Mouse (Mus musculus): ENCODE data around the gene Samsn1. TPM values are rescaled to one million over a fixed set of nuclear protein-coding genes. Genes with fewer than 3 reads are reported as not detected.

The Samsn1 gene
- total and polyA plus RNA-seq, 3 experiments, result 0.62 to 0.76 (median 0.68) TPM

DNA sequence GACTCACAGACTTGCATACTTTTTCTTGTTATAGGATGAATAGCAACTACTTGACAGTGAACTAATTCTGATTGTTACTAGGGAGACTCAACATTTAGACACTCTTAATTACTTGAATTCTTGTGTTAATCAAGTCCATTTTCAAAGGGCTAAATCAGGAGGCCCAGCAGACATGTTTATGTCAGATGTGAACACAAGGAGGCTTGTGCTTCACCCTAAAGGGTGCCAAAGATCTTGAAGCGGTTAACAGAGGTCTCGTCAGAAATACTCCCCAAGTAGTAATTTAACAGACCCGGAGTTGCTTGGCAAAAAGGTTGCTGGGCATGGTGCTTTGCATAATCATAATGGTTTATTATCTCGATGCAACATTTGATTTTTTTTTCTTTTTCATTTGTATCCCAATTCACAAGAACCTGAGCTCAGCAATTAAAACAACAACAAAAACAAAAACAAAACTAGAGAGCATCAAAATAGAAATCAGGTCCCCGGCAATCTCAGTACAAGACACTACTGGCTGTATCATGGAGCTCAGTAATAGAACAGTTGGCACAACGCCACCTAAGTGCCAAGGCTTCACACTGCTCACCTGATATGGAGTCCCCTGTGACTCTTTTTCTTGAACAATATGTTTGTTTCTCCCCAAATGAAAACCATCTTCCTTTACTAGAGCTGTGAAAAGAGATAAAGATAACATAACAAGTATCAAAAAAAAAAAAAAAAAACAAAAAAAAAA is 51.6 kb downstream of the Samsn1 start:
- H3K27me3 ChIP-seq (ENCODE audit: control insufficient read depth, insufficient read depth, low read length), result no peaks in the 10 kb centered on the region
- no peak overlapping the region for H3K27ac ChIP-seq
- H3K79me2 ChIP-seq (replicated peaks; ENCODE audit: control insufficient read depth, insufficient read depth, low read length), result no peaks in the 10 kb centered on the region
- no peak for TF ChIP-seq POLR2A (IDR thresholded peaks at IDR 0.05; ENCODE audit: insufficient read depth, low read depth, low read length)
- no peak for TF ChIP-seq EP300 (IDR thresholded peaks at IDR 0.05; ENCODE audit: insufficient read depth, low read depth, low read length)
- TF ChIP-seq CTCF (IDR thresholded peaks at IDR 0.05), result no peak
- 74% methylated on average over 6 of the region's 6 CpGs for WGBS
- H3K9ac ChIP-seq (ENCODE audit: low read depth, low read length), result no peak overlapping the region
- H3K36me3 ChIP-seq (ENCODE audit: control insufficient read depth, insufficient read depth, low read length), result no peaks in the 10 kb centered on the region
- H3K4me3 ChIP-seq, result no peak overlapping the region
- no peak for DNase-seq
- H3K4me1 ChIP-seq (ENCODE audit: control insufficient read depth, insufficient read depth, low read length), result no peaks in the 10 kb centered on the region
- intact Hi-C loops (cut with DNase I), result no loop called here

DNA sequence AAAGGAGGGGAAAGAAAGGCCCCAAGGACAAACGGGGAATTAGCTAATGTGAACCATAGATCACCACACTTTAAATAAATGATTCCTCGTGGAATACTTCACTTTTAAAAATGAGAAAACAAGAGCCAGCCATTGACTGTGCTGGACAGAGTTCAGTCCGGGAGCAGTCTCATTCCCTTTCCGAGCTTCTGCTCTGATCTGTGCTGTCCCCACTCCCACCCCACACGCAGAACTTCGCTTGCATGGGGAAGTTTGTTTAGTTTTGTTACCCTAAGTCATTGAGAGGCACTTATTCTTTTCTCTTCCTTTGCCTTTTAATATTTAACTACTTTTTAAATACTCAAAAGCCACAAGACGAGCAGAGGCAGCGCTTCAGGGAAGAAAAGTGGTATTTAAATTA is 60.1 kb downstream of the Samsn1 start:
- 70% methylated on average over 8 of the region's 8 CpGs for WGBS

DNA sequence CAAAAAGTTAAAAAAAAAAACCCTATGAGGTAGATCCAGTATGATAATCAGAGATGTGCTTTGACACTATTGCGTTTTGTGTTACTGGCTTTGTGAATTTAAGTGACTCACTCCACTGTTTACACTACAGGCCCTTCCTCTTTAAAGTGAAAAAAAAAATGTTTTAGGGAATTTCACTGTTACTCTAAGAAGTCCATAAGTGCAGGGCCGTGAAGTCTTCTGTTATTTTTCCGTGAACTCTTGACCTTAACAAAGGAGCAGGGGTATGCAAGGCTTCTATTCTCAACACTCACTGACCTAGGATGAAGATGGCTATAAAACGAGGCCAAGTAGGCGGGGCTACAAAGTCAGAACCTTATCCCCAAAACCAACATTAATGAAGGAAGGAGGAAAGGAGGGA is 60.6 kb downstream of the Samsn1 start:
- no peaks in the 10 kb centered on the region for H3K79me2 ChIP-seq (replicated peaks; ENCODE audit: control insufficient read depth, insufficient read depth, low read length)
- H3K36me3 ChIP-seq (ENCODE audit: control insufficient read depth, insufficient read depth, low read length), result no peaks in the 10 kb centered on the region
- DNase-seq, result no peak
- H3K27ac ChIP-seq, result no peak overlapping the region
- intact Hi-C loops (cut with DNase I), result no loop called here
- no peaks in the 10 kb centered on the region for H3K4me1 ChIP-seq (ENCODE audit: control insufficient read depth, insufficient read depth, low read length)
- H3K4me3 ChIP-seq, result no peak overlapping the region
- TF ChIP-seq CTCF (IDR thresholded peaks at IDR 0.05), result no peak
- TF ChIP-seq EP300 (IDR thresholded peaks at IDR 0.05; ENCODE audit: insufficient read depth, low read depth, low read length), result no peak
- no peak for TF ChIP-seq POLR2A (IDR thresholded peaks at IDR 0.05; ENCODE audit: insufficient read depth, low read depth, low read length)
- no peaks in the 10 kb centered on the region for H3K27me3 ChIP-seq (ENCODE audit: control insufficient read depth, insufficient read depth, low read length)
- WGBS, result 45% methylated on average over 5 of the region's 5 CpGs
- no peak overlapping the region for H3K9ac ChIP-seq (ENCODE audit: low read depth, low read length)

More for the DNA sequence above, 60.1 kb downstream of the Samsn1 start:
- H3K4me3 ChIP-seq, result no peak overlapping the region
- H3K27ac ChIP-seq, result no peak overlapping the region
- intact Hi-C loops (cut with DNase I), result no loop called here
- H3K27me3 ChIP-seq (ENCODE audit: control insufficient read depth, insufficient read depth, low read length), result no peaks in the 10 kb centered on the region
- no peaks in the 10 kb centered on the region for H3K79me2 ChIP-seq (replicated peaks; ENCODE audit: control insufficient read depth, insufficient read depth, low read length)
- H3K4me1 ChIP-seq (ENCODE audit: control insufficient read depth, insufficient read depth, low read length), result no peaks in the 10 kb centered on the region
- H3K36me3 ChIP-seq (ENCODE audit: control insufficient read depth, insufficient read depth, low read length), result no peaks in the 10 kb centered on the region
- TF ChIP-seq EP300 (IDR thresholded peaks at IDR 0.05; ENCODE audit: insufficient read depth, low read depth, low read length), result no peak
- no peak for TF ChIP-seq POLR2A (IDR thresholded peaks at IDR 0.05; ENCODE audit: insufficient read depth, low read depth, low read length)
- TF ChIP-seq CTCF (IDR thresholded peaks at IDR 0.05), result no peak
- H3K9ac ChIP-seq (ENCODE audit: low read depth, low read length), result no peak overlapping the region
- no peak for DNase-seq

DNA sequence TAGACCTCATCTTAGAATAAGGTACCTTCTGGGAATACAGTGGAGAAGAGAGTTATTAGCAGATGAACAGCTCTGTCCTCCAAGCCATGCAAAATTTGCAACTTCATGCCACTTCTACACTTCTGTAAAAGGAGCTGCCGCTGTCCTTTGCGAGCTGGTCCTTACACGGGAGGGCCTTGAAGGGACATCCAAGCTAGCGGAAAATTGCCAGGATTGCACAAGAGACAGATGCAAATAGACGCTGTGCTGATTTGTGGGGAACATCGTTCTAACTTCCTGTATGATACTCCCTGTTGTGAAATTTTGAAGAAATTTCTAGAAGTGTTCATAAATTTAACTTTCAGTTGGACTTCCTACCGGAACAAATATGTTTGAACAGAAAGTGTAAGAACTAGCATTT is 61.0 kb downstream of the Samsn1 start:
- TF ChIP-seq POLR2A (IDR thresholded peaks at IDR 0.05; ENCODE audit: insufficient read depth, low read depth, low read length), result no peak
- TF ChIP-seq EP300 (IDR thresholded peaks at IDR 0.05; ENCODE audit: insufficient read depth, low read depth, low read length), result no peak
- no peak for TF ChIP-seq CTCF (IDR thresholded peaks at IDR 0.05)
- Histone ChIP-seq H3K27me3 (ENCODE audit: control insufficient read depth, insufficient read depth, low read length) (no peaks in the 10 kb centered on the region), H3K4me1 (ENCODE audit: control insufficient read depth, insufficient read depth, low read length) (no peaks in the 10 kb centered on the region), H3K27ac (no peak overlapping the region), H3K4me3 (no peak overlapping the region), H3K36me3 (ENCODE audit: control insufficient read depth, insufficient read depth, low read length) (no peaks in the 10 kb centered on the region), H3K9ac (ENCODE audit: low read depth, low read length) (no peak overlapping the region), H3K79me2 (replicated peaks; ENCODE audit: control insufficient read depth, insufficient read depth, low read length) (no peaks in the 10 kb centered on the region)
- peak; percentile 19 to 53 for DNase-seq
- intact Hi-C loops (cut with DNase I), result no loop called here
- 85% methylated on average over 7 of the region's 7 CpGs for WGBS

DNA sequence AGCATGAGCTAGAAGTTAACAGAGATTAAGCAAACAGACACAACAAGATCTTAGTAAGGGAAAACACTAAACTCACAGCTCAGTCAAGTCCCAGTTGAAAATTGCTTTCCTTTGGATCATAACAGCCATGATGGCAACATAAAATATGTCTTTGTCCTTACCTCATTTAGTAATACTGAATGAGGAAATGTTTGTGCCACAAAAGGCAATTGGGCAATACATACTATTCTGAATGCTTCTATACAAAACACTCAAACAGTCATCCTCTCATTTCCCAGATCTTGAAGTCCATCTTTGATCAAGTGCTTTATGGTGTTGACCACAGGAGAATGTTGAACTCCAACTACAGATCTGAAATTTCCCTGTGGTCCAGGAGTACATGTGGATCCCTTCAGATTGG is 88.7 kb downstream of the Samsn1 start:
- no peak for DNase-seq
- Histone ChIP-seq H3K27ac (no peak overlapping the region), H3K4me1 (ENCODE audit: control insufficient read depth, insufficient read depth, low read length) (no peaks in the 10 kb centered on the region; the same call in 1 of the 2 replicates), H3K27me3 (ENCODE audit: control insufficient read depth, insufficient read depth, low read length) (no peaks in the 10 kb centered on the region), H3K36me3 (ENCODE audit: control insufficient read depth, insufficient read depth, low read length) (no peaks in the 10 kb centered on the region), H3K79me2 (replicated peaks; ENCODE audit: control insufficient read depth, insufficient read depth, low read length) (no peaks in the 10 kb centered on the region), H3K9ac (ENCODE audit: low read depth, low read length) (no peak overlapping the region), H3K4me3 (no peak overlapping the region)
- TF ChIP-seq CTCF (IDR thresholded peaks at IDR 0.05), result no peak
- no peak for TF ChIP-seq POLR2A (IDR thresholded peaks at IDR 0.05; ENCODE audit: insufficient read depth, low read depth, low read length)
- no peak for TF ChIP-seq EP300 (IDR thresholded peaks at IDR 0.05; ENCODE audit: insufficient read depth, low read depth, low read length)
- intact Hi-C loops (cut with DNase I), result no loop called here

DNA sequence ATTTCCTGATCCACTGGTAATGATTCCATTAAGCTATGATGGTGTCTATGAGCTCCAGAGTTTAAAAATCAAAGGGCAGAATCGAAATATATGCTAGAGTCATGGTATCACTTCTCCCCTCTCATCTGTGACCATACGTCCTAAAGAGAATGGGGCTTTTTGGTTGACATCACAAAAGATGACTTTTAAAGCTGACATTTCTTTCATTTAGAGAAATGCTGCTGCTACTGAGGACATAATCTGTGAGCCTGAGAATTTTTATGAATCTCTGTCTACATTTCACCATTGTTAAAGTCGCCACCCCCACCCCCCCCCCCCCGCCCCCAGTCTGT is 91.9 kb downstream of the Samsn1 start:
- no peaks in the 10 kb centered on the region for H3K27me3 ChIP-seq (ENCODE audit: control insufficient read depth, insufficient read depth, low read length)
- no peaks in the 10 kb centered on the region for H3K36me3 ChIP-seq (ENCODE audit: control insufficient read depth, insufficient read depth, low read length)
- H3K79me2 ChIP-seq (replicated peaks; ENCODE audit: control insufficient read depth, insufficient read depth, low read length), result no peaks in the 10 kb centered on the region
- intact Hi-C loops (cut with DNase I), result no loop called here
- TF ChIP-seq EP300 (IDR thresholded peaks at IDR 0.05; ENCODE audit: insufficient read depth, low read depth, low read length) (no peak), CTCF (IDR thresholded peaks at IDR 0.05) (no peak), POLR2A (IDR thresholded peaks at IDR 0.05; ENCODE audit: insufficient read depth, low read depth, low read length) (no peak)
- 75% methylated on average over 4 of the region's 4 CpGs for WGBS
- DNase-seq, result no peak
- H3K27ac ChIP-seq, result no peak overlapping the region
- no peak overlapping the region for H3K9ac ChIP-seq (ENCODE audit: low read depth, low read length)
- no peaks in the 10 kb centered on the region; the same call in 1 of the 2 replicates for H3K4me1 ChIP-seq (ENCODE audit: control insufficient read depth, insufficient read depth, low read length)
- no peak overlapping the region for H3K4me3 ChIP-seq
